Mouse (Mus musculus) heart, embryonic 10.5 days (tissue): ENCODE data around the gene Fam161b. TPM values are rescaled to one million over a fixed set of nuclear protein-coding genes. Genes with fewer than 3 reads are reported as not detected.

Source experiments
- DNase-seq: peaks from one replicate; pipeline ENCODE4 v3.0.0-alpha.2; 2017; ENCODE audit warnings: low spot score
- H3K27ac ChIP-seq: fragments of 300-500 bp; sonication (generic); 2 replicates; pipeline ENCODE4 v1.5.1; 2016; ENCODE audit warnings: mild to moderate bottlenecking
- H3K27me3 ChIP-seq: fragments of 300-500 bp; sonication (generic); 2 replicates; pipeline ENCODE4 v1.6.1; 2016; ENCODE audit warnings: mild to moderate bottlenecking; ENCODE audit not compliant: poor library complexity, insufficient read depth, severe bottlenecking
- H3K36me3 ChIP-seq: fragments of 300-500 bp; sonication (generic); 2 replicates; pipeline ENCODE4 v1.6.1; 2016; ENCODE audit warnings: mild to moderate bottlenecking, moderate library complexity
- H3K4me1 ChIP-seq: fragments of 300-500 bp; sonication (generic); 2 replicates; pipeline ENCODE4 v1.6.1; 2016; ENCODE audit warnings: mild to moderate bottlenecking
- H3K4me3 ChIP-seq: fragments of 300-500 bp; sonication (generic); 2 replicates; pipeline ENCODE4 v1.5.1; 2016; ENCODE audit warnings: mild to moderate bottlenecking, moderate library complexity
- H3K9me3 ChIP-seq: fragments of 300-500 bp; sonication (generic); 2 replicates; pipeline ENCODE4 v1.6.1; 2016; ENCODE audit warnings: mild to moderate bottlenecking, moderate library complexity
- WGBS: fragments of 180-500 bp; shearing (Covaris S2); methylation state at CpG from one replicate; pipeline ENCODE4 v1.1.7; 2016; 5-methylcytosine and 5-hydroxymethylcytosine counted together
- polyA plus RNA-seq: library from polyadenylated mRNA; unstranded; fragments of >200 nt; fragmentation: Nextera tagmentation; extraction: Ambion mirVana; gene quantifications from 2 replicates; pipeline ENCODE4 v1.2.1, GENCODE M21; 2016

Gene Fam161b
- 4.4 and 4.7 TPM in 2 replicates for polyA plus RNA-seq

- H3K27ac ChIP-seq = peak within 1 kb of the TSS; percentile 89
- H3K4me1 ChIP-seq = peaks cover 28% of the 10 kb centered on the region
- under 1% methylated on average over 51 of the region's 51 CpGs for WGBS
- peaks cover 5% of the 10 kb centered on the region for H3K36me3 ChIP-seq
- H3K4me3 ChIP-seq = peak within 1 kb of the TSS; percentile 94
- DNase-seq = peak; percentile 98
- no peaks in the 10 kb centered on the region for H3K27me3 ChIP-seq
- no peaks in the 10 kb centered on the region for H3K9me3 ChIP-seq
Observed at GRCm38 (mm10) chr12:84361555-84362489, at the start of gene Fam161b, which contains the start of gene Coq6. Gene Fam161b (minus strand): TSS chr12:84361833. Gene Coq6 (plus strand): TSS chr12:84361657.

GRCm38 (mm10) chr12:84408819-84409507, 47.3 kb upstream of the Fam161b start, which contains the start of the genes Entpd5 and Bbof1:
Gene Entpd5 (minus strand): TSS chr12:84409029.
Gene Bbof1 (plus strand): TSS chr12:84409071.
- H3K9me3 ChIP-seq = no peaks in the 10 kb centered on the region
- H3K27me3 ChIP-seq = no peaks in the 10 kb centered on the region
- H3K27ac ChIP-seq = peak within 1 kb of the TSS; percentile 92
- DNase-seq = peak; percentile 90
- peak within 1 kb of the TSS; percentile 87 for H3K4me3 ChIP-seq
- H3K4me1 ChIP-seq = peaks cover 18% of the 10 kb centered on the region
- no peaks in the 10 kb centered on the region for H3K36me3 ChIP-seq
- WGBS = 2% methylated on average over 59 of the region's 63 CpGs

GRCm38 (mm10) chr12:84407874-84408818, 46.5 kb upstream of the Fam161b start:
- H3K9me3 ChIP-seq = no peaks in the 10 kb centered on the region
- 2% methylated on average over 52 of the region's 52 CpGs for WGBS

DNA sequence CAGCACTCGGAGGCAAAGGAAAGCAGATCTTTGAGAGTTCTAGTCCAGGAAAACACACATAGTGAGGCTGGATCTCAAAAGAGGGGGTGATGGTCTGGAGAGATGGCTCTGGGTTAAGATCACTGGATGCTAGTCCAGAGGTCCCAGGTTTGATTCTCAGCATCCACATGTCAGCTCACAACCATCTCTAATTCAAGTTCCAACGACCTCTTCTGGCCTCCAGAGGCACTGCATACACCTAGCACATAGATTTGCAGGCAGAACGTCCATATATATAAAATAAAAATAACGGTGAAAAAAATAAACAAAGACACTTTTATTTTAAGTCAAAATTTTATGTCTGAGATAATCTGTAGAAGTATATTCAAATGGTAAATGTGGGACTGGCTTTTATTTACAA, 45.6 kb upstream of the Fam161b start:
- no peaks in the 10 kb centered on the region for H3K9me3 ChIP-seq
- H3K27me3 ChIP-seq = no peaks in the 10 kb centered on the region
- H3K36me3 ChIP-seq = no peaks in the 10 kb centered on the region
- 57% methylated on average over 4 of the region's 4 CpGs for WGBS
- DNase-seq = no peak
- H3K4me1 ChIP-seq = peaks cover 22% of the 10 kb centered on the region
- H3K4me3 ChIP-seq = no peak overlapping the region
- no peak overlapping the region for H3K27ac ChIP-seq

More at GRCm38 (mm10) chr12:84407874-84408818, 46.5 kb upstream of the Fam161b start:
- Histone ChIP-seq H3K27ac (peak overlapping the region; percentile 92), H3K36me3 (no peaks in the 10 kb centered on the region), H3K4me1 (peaks cover 18% of the 10 kb centered on the region), H3K27me3 (no peaks in the 10 kb centered on the region), H3K4me3 (peak overlapping the region; percentile 87)
- no peak for DNase-seq

DNA sequence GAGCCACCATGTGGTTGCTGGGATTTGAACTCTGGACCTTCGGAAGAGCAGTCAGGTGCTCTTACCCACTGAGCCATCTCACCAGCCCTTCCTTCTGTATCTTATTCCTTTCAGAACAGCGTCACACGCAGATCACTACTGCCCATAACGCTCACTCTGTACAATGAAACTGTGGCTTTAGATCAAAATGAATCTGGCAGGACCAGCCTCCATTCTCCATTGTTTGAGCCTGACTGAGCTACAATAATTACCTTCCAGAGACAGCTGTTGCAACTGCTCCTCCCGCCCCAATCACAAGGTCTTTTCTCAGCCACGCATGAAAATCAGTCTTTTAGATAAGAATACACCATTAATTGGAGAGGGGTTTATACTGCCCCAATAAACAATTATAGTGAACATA, 42.9 kb upstream of the Fam161b start:
- no peaks in the 10 kb centered on the region for H3K9me3 ChIP-seq
- WGBS = 93% methylated on average over 6 of the region's 6 CpGs
- H3K4me3 ChIP-seq = no peak overlapping the region
- no peak for DNase-seq
- H3K4me1 ChIP-seq = peaks cover 33% of the 10 kb centered on the region
- H3K36me3 ChIP-seq = no peaks in the 10 kb centered on the region
- no peaks in the 10 kb centered on the region for H3K27me3 ChIP-seq
- no peak overlapping the region for H3K27ac ChIP-seq

DNA sequence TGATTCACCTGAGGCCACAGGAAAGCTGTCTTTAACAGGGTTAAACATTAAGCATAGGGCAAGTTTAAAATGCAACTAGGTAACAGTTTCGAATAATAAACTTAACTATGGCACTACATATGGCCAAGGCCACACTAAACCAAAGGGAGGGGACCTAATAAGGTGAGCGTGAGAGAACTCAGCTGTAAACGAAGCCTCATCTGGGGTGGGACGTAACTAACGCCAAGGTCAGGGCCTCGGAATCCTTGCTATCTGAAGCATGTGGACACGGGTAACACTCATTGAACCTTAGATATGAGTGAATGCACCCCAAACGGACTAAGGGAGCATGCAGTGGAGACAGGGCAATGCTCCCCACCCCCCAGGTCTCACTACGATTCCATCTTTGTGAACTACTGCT, 41.3 kb upstream of the Fam161b start:
- no peak overlapping the region for H3K27ac ChIP-seq
- no peaks in the 10 kb centered on the region for H3K9me3 ChIP-seq
- DNase-seq = no peak
- 60% methylated on average over 9 of the region's 9 CpGs for WGBS
- H3K36me3 ChIP-seq = no peaks in the 10 kb centered on the region
- peaks cover 24% of the 10 kb centered on the region for H3K4me1 ChIP-seq
- H3K4me3 ChIP-seq = no peak overlapping the region
- no peaks in the 10 kb centered on the region for H3K27me3 ChIP-seq

GRCm38 (mm10) chr12:84400653-84401052, 39.0 kb upstream of the Fam161b start:
- Histone ChIP-seq H3K4me3 (no peak overlapping the region), H3K36me3 (0 out of 2 replicates have a peak, but pooled peaks cover 3% of the 10 kb centered on the region), H3K9me3 (no peaks in the 10 kb centered on the region), H3K27me3 (no peaks in the 10 kb centered on the region), H3K4me1 (peaks cover 20% of the 10 kb centered on the region), H3K27ac (no peak overlapping the region)
- DNase-seq = no peak
- WGBS = 67% methylated on average over 3 of the region's 3 CpGs

GRCm38 (mm10) chr12:84400068-84400467, 38.4 kb upstream of the Fam161b start:
- Histone ChIP-seq H3K27ac (no peak overlapping the region), H3K36me3 (0 out of 2 replicates have a peak, but pooled peaks cover 3% of the 10 kb centered on the region)
- 71% methylated on average over 3 of the region's 3 CpGs for WGBS

DNA sequence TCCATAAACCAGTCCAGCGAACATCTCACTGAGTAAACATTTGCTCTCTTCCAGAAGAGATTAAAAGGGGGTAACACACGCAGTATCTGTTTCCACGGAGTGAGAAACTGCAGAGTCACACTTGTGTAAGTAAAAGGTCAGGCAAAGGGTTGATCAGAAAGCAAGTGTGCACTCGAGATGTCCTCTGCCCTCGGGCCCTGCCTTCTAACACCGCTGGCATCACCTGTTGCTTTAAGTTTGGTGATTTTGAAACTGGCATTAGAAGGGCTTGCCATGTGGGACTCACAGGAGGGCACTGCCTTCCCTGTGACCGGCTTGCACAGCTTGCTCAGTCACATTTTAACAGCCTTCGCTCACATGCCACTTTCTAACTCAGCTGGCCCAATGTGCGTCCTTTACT, 38.0 kb upstream of the Fam161b start:
- no peaks in the 10 kb centered on the region for H3K9me3 ChIP-seq
- 0 out of 2 replicates have a peak, but pooled peaks cover 3% of the 10 kb centered on the region for H3K36me3 ChIP-seq
- DNase-seq = no peak
- H3K27me3 ChIP-seq = no peaks in the 10 kb centered on the region
- H3K4me1 ChIP-seq = peaks cover 20% of the 10 kb centered on the region
- WGBS = 76% methylated on average over 9 of the region's 9 CpGs
- no peak overlapping the region for H3K27ac ChIP-seq
- no peak overlapping the region for H3K4me3 ChIP-seq

More at GRCm38 (mm10) chr12:84400068-84400467, 38.4 kb upstream of the Fam161b start:
- Histone ChIP-seq H3K4me3 (no peak overlapping the region), H3K9me3 (no peaks in the 10 kb centered on the region), H3K27me3 (no peaks in the 10 kb centered on the region), H3K4me1 (peaks cover 20% of the 10 kb centered on the region)
- DNase-seq = no peak

- H3K36me3 ChIP-seq = 0 out of 2 replicates have a peak, but pooled peaks cover 3% of the 10 kb centered on the region
- H3K27ac ChIP-seq = no peak overlapping the region
- WGBS = 74% methylated on average over 9 of the region's 9 CpGs
- no peak for DNase-seq
- no peaks in the 10 kb centered on the region for H3K27me3 ChIP-seq
- no peak overlapping the region for H3K4me3 ChIP-seq
- H3K9me3 ChIP-seq = no peaks in the 10 kb centered on the region
- H3K4me1 ChIP-seq = peaks cover 20% of the 10 kb centered on the region
Observed at GRCm38 (mm10) chr12:84399135-84399534, 37.5 kb upstream of the Fam161b start.

DNA sequence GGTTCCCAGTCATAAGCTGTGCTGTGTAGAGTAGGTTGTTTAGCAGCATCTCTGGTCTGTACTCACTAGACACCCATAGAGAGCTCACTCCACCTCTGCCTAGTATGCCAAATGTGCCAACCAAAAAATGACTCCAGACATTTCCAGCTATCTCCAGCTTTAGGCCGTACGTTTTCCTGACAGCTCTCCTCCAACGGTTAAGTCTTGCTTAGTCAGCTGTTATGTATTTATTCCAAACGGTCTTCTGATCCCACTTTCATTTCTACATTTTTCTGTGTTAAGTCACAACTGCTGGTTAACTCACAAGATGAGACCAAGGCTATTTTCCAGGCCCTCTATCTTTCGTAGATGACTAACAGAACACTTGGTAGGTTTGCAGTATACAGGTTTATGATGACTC, 37.0 kb upstream of the Fam161b start:
- H3K9me3 ChIP-seq = no peaks in the 10 kb centered on the region
- DNase-seq = no peak
- H3K4me3 ChIP-seq = no peak overlapping the region
- peaks cover 20% of the 10 kb centered on the region for H3K4me1 ChIP-seq
- no peaks in the 10 kb centered on the region for H3K27me3 ChIP-seq
- H3K36me3 ChIP-seq = peaks cover 4% of the 10 kb centered on the region; the same call in 1 of the 2 replicates
- H3K27ac ChIP-seq = no peak overlapping the region
- WGBS = 81% methylated on average over 5 of the region's 5 CpGs

GRCm38 (mm10) chr12:84397685-84398084, 36.1 kb upstream of the Fam161b start:
- peaks cover 16% of the 10 kb centered on the region; the same call in 1 of the 2 replicates for H3K4me1 ChIP-seq
- no peak for DNase-seq
- peaks cover 9% of the 10 kb centered on the region for H3K36me3 ChIP-seq

More at GRCm38 (mm10) chr12:84397685-84398084, 36.1 kb upstream of the Fam161b start:
- Histone ChIP-seq H3K27me3 (no peaks in the 10 kb centered on the region), H3K4me3 (no peak overlapping the region), H3K9me3 (no peaks in the 10 kb centered on the region), H3K27ac (no peak overlapping the region)
